Mouse (Mus musculus): ENCODE results near the gene March2. TPM values are rescaled to one million over a fixed set of nuclear protein-coding genes. Genes with fewer than 3 reads are reported as not detected.

The March2 gene
- polyA plus RNA-seq, 1 experiment from 2014 or later: 84.1 TPM

GRCm38 (mm10) chr17:33728396-33728795 lies 9.9 kb upstream of the March2 start:
- Histone ChIP-seq H3K36me3 (ENCODE audit: control insufficient read depth, insufficient read depth, low read length) (no peaks in the 10 kb centered on the region), H3K4me2 (ENCODE audit: low read length) (no peak overlapping the region), H3K4me3 (ENCODE audit: low read length) (no peak overlapping the region), H3K27me3 (replicated peaks; ENCODE audit: control insufficient read depth, insufficient read depth, low read length) (no peaks in the 10 kb centered on the region), H3K9me3 (ENCODE audit: control insufficient read depth, low read length) (no peaks in the 10 kb centered on the region), H3K9ac (ENCODE audit: low read depth, low read length) (no peak overlapping the region), H3K27ac (ENCODE audit: low read depth, low read length) (no peak overlapping the region), H3K4me1 (ENCODE audit: control insufficient read depth, insufficient read depth, low read depth, low read length) (no peaks in the 10 kb centered on the region)
- ATAC-seq: no peak
- WGBS: 78% methylated on average over 2 of the region's 2 CpGs

GRCm38 (mm10) chr17:33719736-33720378 lies 1.4 kb upstream of the March2 start:
- Histone ChIP-seq H3K27me3 (replicated peaks; ENCODE audit: control insufficient read depth, insufficient read depth, low read length) (no peaks in the 10 kb centered on the region), H3K4me2 (ENCODE audit: low read length) (no peak overlapping the region), H3K9me3 (ENCODE audit: control insufficient read depth, low read length) (no peaks in the 10 kb centered on the region), H3K4me3 (ENCODE audit: low read length) (no peak overlapping the region), H3K4me1 (ENCODE audit: control insufficient read depth, insufficient read depth, low read depth, low read length) (peaks cover 3% of the 10 kb centered on the region), H3K9ac (ENCODE audit: low read depth, low read length) (no peak overlapping the region), H3K27ac (ENCODE audit: low read depth, low read length) (no peak overlapping the region), H3K36me3 (ENCODE audit: control insufficient read depth, insufficient read depth, low read length) (no peaks in the 10 kb centered on the region)
- WGBS: 95% methylated on average over 7 of the region's 7 CpGs
- no peak for ATAC-seq

GRCm38 (mm10) chr17:33718944-33719725 lies 665 bp upstream of the March2 start:
- H3K27ac ChIP-seq (ENCODE audit: low read depth, low read length): no peak overlapping the region

GRCm38 (mm10) chr17:33717982-33718381 lies 488 bp downstream of the March2 start:
- H3K27ac ChIP-seq (ENCODE audit: low read depth, low read length): peak overlapping the region; percentile 40; the same call in 1 of the 2 replicates
- ATAC-seq: no peak
- H3K36me3 ChIP-seq (ENCODE audit: control insufficient read depth, insufficient read depth, low read length): no peaks in the 10 kb centered on the region

More at GRCm38 (mm10) chr17:33718944-33719725, 665 bp upstream of the March2 start:
- no peaks in the 10 kb centered on the region for H3K27me3 ChIP-seq (replicated peaks; ENCODE audit: control insufficient read depth, insufficient read depth, low read length)
- H3K4me2 ChIP-seq (ENCODE audit: low read length): peak overlapping the region; percentile 87
- no peaks in the 10 kb centered on the region for H3K9me3 ChIP-seq (ENCODE audit: control insufficient read depth, low read length)
- peak; percentile 6; the same call in 1 of the 2 replicates for ATAC-seq
- H3K4me1 ChIP-seq (ENCODE audit: control insufficient read depth, insufficient read depth, low read depth, low read length): peaks cover 3% of the 10 kb centered on the region
- no peaks in the 10 kb centered on the region for H3K36me3 ChIP-seq (ENCODE audit: control insufficient read depth, insufficient read depth, low read length)
- H3K9ac ChIP-seq (ENCODE audit: low read depth, low read length): peak overlapping the region; percentile 26; the same call in 1 of the 2 replicates
- WGBS: 47% methylated on average over 10 of the region's 10 CpGs
- H3K4me3 ChIP-seq (ENCODE audit: low read length): peak overlapping the region; percentile 83

GRCm38 (mm10) chr17:33717246-33717645 lies 1.2 kb downstream of the March2 start:
- WGBS: 92% methylated on average over 1 of the region's 1 CpGs
- no peak overlapping the region for H3K4me3 ChIP-seq (ENCODE audit: low read length)
- ATAC-seq: no peak

More at GRCm38 (mm10) chr17:33717982-33718381, 488 bp downstream of the March2 start:
- Histone ChIP-seq H3K4me2 (ENCODE audit: low read length) (peak overlapping the region; percentile 87), H3K9me3 (ENCODE audit: control insufficient read depth, low read length) (no peaks in the 10 kb centered on the region), H3K9ac (ENCODE audit: low read depth, low read length) (peak overlapping the region; percentile 86), H3K4me3 (ENCODE audit: low read length) (peak overlapping the region; percentile 83), H3K27me3 (replicated peaks; ENCODE audit: control insufficient read depth, insufficient read depth, low read length) (no peaks in the 10 kb centered on the region), H3K4me1 (ENCODE audit: control insufficient read depth, insufficient read depth, low read depth, low read length) (peaks cover 3% of the 10 kb centered on the region)
- 6% methylated on average over 8 of the region's 8 CpGs for WGBS

GRCm38 (mm10) chr17:33714779-33715178 lies 3.7 kb downstream of the March2 start:
- Histone ChIP-seq H3K9me3 (ENCODE audit: control insufficient read depth, low read length) (no peaks in the 10 kb centered on the region), H3K27ac (ENCODE audit: low read depth, low read length) (no peak overlapping the region), H3K36me3 (ENCODE audit: control insufficient read depth, insufficient read depth, low read length) (no peaks in the 10 kb centered on the region), H3K4me3 (ENCODE audit: low read length) (no peak overlapping the region), H3K4me1 (ENCODE audit: control insufficient read depth, insufficient read depth, low read depth, low read length) (peaks cover 3% of the 10 kb centered on the region), H3K4me2 (ENCODE audit: low read length) (no peak overlapping the region), H3K9ac (ENCODE audit: low read depth, low read length) (no peak overlapping the region), H3K27me3 (replicated peaks; ENCODE audit: control insufficient read depth, insufficient read depth, low read length) (no peaks in the 10 kb centered on the region)
- 88% methylated on average over 1 of the region's 1 CpGs for WGBS
- no peak for ATAC-seq

More at GRCm38 (mm10) chr17:33717246-33717645, 1.2 kb downstream of the March2 start:
- H3K9ac ChIP-seq (ENCODE audit: low read depth, low read length): no peak overlapping the region
- no peak overlapping the region for H3K27ac ChIP-seq (ENCODE audit: low read depth, low read length)
- no peaks in the 10 kb centered on the region for H3K27me3 ChIP-seq (replicated peaks; ENCODE audit: control insufficient read depth, insufficient read depth, low read length)
- no peak overlapping the region for H3K4me2 ChIP-seq (ENCODE audit: low read length)
- H3K9me3 ChIP-seq (ENCODE audit: control insufficient read depth, low read length): no peaks in the 10 kb centered on the region
- no peaks in the 10 kb centered on the region for H3K36me3 ChIP-seq (ENCODE audit: control insufficient read depth, insufficient read depth, low read length)
- H3K4me1 ChIP-seq (ENCODE audit: control insufficient read depth, insufficient read depth, low read depth, low read length): peaks cover 3% of the 10 kb centered on the region

GRCm38 (mm10) chr17:33713271-33713670 lies 5.2 kb downstream of the March2 start:
- peaks cover 5% of the 10 kb centered on the region for H3K36me3 ChIP-seq (ENCODE audit: control insufficient read depth, insufficient read depth, low read length)
- H3K27me3 ChIP-seq (replicated peaks; ENCODE audit: control insufficient read depth, insufficient read depth, low read length): no peaks in the 10 kb centered on the region
- no peaks in the 10 kb centered on the region for H3K9me3 ChIP-seq (ENCODE audit: control insufficient read depth, low read length)
- 82% methylated on average over 5 of the region's 5 CpGs for WGBS
- H3K4me1 ChIP-seq (ENCODE audit: control insufficient read depth, insufficient read depth, low read depth, low read length): peaks cover 3% of the 10 kb centered on the region
- no peak for ATAC-seq
- no peak overlapping the region for H3K9ac ChIP-seq (ENCODE audit: low read depth, low read length)
- no peak overlapping the region for H3K4me2 ChIP-seq (ENCODE audit: low read length)
- H3K4me3 ChIP-seq (ENCODE audit: low read length): no peak overlapping the region
- no peak overlapping the region for H3K27ac ChIP-seq (ENCODE audit: low read depth, low read length)

- Histone ChIP-seq H3K36me3 (ENCODE audit: control insufficient read depth, insufficient read depth, low read length) (peaks cover 8% of the 10 kb centered on the region), H3K4me3 (ENCODE audit: low read length) (no peak overlapping the region), H3K9ac (ENCODE audit: low read depth, low read length) (no peak overlapping the region), H3K27ac (ENCODE audit: low read depth, low read length) (no peak overlapping the region), H3K4me2 (ENCODE audit: low read length) (no peak overlapping the region), H3K4me1 (ENCODE audit: control insufficient read depth, insufficient read depth, low read depth, low read length) (no peaks in the 10 kb centered on the region), H3K9me3 (ENCODE audit: control insufficient read depth, low read length) (no peaks in the 10 kb centered on the region), H3K27me3 (replicated peaks; ENCODE audit: control insufficient read depth, insufficient read depth, low read length) (no peaks in the 10 kb centered on the region)
- 75% methylated on average over 3 of the region's 3 CpGs for WGBS
- no peak for ATAC-seq
Observed at GRCm38 (mm10) chr17:33709834-33710233, 8.6 kb downstream of the March2 start.

GRCm38 (mm10) chr17:33703091-33703490 lies 15.4 kb downstream of the March2 start:
- ATAC-seq: no peak
- Histone ChIP-seq H3K4me2 (ENCODE audit: low read length) (no peak overlapping the region), H3K27me3 (replicated peaks; ENCODE audit: control insufficient read depth, insufficient read depth, low read length) (no peaks in the 10 kb centered on the region), H3K27ac (ENCODE audit: low read depth, low read length) (no peak overlapping the region), H3K4me1 (ENCODE audit: control insufficient read depth, insufficient read depth, low read depth, low read length) (no peaks in the 10 kb centered on the region), H3K4me3 (ENCODE audit: low read length) (no peak overlapping the region), H3K9ac (ENCODE audit: low read depth, low read length) (no peak overlapping the region), H3K9me3 (ENCODE audit: control insufficient read depth, low read length) (no peaks in the 10 kb centered on the region), H3K36me3 (ENCODE audit: control insufficient read depth, insufficient read depth, low read length) (peaks cover 10% of the 10 kb centered on the region)
- 93% methylated on average over 9 of the region's 9 CpGs for WGBS
